Mouse (Mus musculus): Measurements from ENCODE around the gene Cxcl17.
A peak's percentile ranks its signal among the peaks of the same experiment; 100 is the strongest.
"Not testable (repeated sequence)": the region's sequence is repeated elsewhere in the genome, so short reads cannot be mapped to it uniquely, and the experiment has no call there.

The Cxcl17 gene

DNA sequence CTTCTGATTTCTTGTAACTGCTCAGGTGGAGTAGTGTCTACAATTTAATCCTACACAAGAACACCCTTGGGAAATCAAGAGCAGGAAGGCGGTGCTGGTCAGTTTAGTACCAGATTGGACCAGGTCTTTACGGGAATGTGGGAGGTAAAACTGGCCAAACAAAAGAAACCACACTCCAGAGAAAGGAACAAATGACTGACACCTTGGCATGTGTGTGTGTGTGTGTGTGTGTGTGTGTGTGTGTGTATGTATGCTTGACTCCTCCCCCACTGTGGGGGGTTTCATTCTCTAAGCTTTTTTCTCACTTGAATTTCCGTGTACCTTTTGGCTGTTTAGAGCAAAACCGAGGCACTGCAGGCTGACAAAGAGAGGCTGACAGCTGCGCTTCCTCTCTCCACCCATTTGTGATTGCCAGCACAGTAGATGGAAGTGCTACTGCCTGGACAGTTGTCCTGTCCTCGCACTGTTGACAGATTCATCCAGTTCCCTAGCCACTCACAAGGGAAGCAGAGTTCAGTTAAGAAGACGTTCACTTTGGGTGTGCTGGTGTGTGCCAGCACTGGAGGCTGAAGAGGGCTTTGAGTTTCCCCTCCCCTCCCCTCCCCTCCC, at the start of gene Cxcl17:
Cxcl17 (minus strand) TSS at position 54 of the 609 bp plus-strand sequence.
- DNase-seq (ENCODE audit: low read depth, low spot score), result peak; percentile 79

DNA sequence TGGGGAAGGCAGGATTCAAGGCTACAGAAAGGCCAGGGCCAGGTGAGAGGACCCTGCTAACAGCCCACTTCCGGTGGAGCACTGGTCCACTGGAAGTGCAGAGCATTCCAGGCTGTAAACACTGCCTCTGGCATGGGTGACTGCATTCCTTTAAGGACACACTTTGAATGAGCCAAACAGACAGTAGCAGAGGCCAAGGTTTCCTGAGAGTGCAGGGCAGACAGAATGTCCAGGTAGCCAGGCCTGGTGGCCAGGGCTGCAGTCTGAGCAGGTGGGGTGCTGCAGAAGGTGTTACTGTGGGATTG, 49.3 kb upstream of the Cxcl17 start:
- not testable (repeated sequence) for DNase-seq (ENCODE audit: low read depth, low spot score)

DNA sequence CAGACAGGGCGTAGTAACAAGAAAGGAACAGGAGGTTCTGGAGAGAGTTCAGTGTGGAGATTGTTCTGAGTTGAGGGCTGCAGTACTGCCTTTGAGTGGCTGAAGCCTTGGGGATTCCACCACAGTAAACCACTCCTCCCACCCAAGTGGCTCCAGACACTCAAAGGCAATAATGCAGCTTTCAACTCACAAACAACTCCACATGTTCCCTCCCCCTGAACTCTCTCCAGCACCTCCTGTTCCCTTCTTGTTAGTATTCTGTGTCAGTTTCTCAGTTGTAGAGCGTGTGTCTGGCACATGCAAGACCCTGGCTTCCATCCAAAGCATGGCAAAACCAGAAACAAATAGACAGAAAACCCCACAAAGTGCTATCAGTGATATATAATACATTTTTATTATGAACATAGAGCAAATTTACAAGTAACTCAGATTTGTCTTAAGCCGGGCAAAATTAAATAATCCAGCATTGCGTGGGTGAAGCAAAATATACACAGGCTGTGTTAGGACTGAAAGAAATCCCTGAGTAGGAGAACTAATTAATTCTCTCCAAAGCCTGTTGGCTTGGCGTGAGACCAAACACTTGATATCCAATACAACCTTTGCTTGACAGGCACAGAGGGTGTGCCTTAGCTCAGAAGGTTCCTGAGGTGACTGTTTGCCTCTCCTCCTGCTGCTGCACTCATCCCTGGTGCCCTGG, 48.8 kb upstream of the Cxcl17 start:
- DNase-seq (ENCODE audit: low read depth, low spot score), result not testable (repeated sequence)

DNA sequence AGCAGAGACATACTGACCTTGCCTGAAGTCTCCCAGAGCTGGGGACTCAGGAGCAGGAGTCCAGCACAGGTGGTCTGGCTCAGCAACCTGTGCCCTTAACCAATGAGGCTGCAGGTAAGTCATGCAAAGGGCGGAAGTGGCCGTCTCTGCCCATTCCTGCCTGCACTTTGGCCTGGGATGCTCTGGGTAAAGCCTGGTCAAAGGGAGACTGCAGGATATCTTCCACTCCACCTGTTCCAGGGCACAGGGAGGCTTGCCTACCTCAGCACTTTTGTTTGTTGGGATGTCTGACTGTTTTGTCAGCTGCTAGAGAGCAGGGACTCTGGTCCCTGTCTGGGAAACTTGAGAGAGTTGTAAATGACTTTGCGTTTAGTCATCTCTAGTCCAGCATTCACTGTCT, 39.4 kb upstream of the Cxcl17 start:
- DNase-seq (ENCODE audit: low read depth, low spot score), result no peak

DNA sequence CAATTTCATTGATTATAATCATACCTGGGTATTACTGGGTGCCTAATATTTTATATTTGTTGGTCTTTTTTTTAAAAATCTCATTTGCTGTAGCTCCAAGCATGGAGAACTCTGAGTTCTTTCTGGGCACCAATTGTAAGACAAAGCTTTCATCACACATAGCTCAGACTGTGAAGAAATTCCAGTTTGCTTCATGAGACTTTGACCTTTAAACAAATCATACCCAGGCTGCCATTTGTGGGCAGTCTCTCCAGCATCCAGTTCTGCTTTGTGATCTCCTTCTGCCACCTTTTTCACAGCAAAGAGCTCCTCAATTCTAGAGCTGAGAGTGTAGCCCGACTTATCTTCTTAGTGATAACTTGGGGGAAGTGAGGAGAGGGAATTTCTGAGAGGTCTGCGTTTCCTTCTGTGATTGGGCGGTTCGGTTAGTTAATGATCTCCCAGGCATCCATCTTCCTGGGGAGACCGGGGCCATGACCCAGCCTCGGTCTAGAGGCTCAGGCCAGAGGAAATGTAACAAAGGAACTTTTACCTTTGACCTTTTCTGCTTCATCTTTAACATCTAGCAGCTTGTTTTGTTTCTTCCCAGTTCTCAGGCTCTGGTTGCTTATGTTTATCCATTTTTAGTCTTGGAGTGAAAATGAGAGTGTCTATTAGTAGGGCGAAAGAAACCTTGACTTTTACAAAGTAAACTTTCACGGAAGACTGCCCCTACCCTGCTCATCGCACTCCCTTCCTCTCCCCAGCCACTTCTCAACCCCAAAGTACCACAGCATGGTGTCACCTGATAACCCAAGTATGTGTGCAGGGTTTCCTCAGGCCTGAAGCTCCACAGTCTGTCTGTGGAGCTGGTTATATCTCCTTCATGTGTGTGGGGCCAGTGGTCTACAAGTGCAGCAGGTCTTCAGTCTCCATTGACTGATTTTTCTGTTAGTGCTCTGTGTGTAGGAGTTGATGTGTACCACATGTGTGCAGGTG, 37.5 kb upstream of the Cxcl17 start:
- no peak for DNase-seq (ENCODE audit: low read depth, low spot score)

DNA sequence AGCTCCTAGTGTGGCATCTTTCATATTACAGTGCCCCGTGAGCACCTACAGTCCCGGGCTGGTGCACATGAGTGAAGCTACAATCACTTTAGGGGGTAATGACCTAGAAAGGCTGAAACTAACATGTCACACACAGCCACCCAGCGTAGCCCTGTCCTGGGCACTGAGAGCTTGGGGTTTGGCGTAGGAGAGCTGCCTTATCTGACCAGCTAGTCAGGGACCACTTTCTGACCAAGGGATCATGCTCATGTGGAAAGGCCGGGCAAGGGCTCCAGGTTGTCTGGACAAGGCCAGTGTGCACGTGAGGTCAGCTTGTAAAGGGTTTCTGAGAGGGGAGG, 28.1 kb upstream of the Cxcl17 start:
- DNase-seq (ENCODE audit: low read depth, low spot score), result no peak

DNA sequence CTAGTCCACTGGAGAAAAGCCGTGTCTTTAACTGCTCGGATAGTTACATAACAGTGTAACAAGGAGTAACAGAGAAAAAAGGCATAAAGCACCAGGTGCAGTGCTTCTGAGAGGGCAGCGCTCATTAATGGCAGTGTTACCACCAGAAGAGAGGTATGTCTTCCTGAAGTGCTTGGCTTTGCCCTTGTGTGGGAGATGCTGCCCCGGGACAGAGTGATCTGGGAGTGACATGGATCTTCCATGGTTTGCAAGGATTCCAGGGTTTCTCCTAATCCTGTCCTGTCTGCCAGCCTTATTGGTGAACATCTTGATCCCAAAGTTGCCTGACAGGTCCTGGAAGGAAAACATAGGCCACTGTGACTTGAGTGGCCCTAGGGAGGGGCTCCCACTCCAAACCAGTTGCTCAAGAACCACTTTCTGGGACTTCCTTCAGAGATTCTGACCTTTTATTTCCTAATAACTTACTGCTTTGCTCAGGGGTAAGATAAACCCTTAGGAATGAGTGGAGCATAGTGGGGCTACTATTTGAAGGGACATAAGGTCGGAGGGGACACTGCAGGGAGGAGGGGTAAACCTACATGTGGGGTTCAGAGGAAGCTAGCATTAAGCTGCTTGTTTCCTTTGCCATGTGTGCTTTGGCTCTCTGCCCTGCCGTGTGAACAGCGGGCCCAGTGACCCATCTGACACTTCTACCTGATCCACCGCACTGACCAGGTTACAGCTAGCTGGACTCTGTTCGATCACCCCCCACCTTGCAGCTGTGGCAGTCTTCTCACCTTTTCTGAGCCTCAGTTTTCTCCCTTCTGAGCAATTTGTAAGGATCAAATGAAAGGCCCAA, 27.5 kb upstream of the Cxcl17 start:
- DNase-seq (ENCODE audit: low read depth, low spot score), result no peak

DNA sequence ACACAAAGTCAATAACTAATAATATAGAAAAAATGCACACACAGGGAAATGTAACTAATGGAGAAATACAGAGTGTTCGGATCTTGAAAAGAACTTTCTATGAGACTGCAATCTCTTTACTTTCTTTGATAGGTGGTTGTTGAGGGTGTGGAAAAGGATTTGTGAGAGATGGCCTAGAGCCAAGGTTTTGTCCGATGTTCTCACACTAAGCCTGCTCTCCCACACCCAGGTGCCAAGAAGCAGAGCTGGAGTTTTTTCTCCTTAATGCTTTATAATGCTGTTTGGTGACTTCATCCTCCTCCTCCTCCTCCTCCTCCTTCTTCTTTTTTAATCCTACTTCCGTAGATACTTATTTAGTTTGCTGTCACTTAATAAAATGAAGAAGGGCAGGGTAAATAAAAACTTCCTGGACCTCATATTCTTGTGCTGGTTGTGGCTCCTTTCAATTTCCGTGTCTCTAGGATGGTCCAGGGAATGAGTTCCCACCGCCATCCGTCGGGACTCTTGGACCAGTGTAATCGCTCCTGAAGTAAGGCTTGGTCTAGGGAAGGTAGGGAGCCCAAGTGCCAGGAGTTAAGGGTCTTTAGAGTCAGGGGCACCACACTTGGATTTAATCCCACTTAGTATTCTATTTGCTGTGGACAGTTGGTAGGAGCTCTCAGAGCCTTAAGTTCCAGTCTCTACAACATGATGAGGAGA, 26.6 kb upstream of the Cxcl17 start:
- no peak for DNase-seq (ENCODE audit: low read depth, low spot score)

DNA sequence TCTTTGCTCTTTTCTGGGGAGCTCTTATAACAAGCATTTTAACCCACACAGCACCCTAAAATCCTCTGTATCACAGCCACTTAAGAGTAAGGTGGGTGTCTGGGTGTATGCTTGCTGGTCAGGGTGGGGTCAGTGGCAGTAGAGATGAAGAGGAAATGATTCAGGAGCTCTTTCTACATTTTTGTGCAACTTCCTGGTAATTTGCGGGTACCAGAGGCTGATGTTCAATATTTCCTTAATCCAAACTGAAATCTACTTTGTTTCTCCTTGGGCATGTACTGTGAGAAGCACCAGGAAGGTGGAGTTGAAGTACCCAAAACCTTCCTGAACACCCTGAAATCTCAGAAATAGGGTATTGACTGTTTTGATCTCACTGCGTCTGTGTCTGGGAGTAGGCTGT, 24.0 kb upstream of the Cxcl17 start:
- no peak for DNase-seq (ENCODE audit: low read depth, low spot score)

DNA sequence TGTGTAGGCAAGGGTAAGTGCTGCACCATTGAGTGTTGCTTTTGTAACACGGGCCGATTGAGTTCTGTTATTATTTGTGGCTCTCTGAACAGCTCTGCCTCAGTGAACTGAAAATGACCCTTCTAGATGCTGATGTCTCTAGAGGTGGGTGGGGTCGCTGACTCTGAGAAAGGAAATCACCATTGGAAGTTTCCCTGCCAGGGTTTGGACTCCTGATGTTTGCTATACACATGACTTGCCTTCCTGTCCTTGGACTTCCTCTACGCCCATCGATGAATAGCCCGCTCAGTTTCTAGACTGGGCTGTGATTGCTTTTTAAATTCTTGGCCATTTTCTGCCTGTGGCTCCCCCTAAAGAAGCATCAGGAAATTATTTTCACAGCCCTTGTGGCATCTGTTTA, 23.5 kb upstream of the Cxcl17 start:
- peak; percentile 69 for DNase-seq (ENCODE audit: low read depth, low spot score)

DNA sequence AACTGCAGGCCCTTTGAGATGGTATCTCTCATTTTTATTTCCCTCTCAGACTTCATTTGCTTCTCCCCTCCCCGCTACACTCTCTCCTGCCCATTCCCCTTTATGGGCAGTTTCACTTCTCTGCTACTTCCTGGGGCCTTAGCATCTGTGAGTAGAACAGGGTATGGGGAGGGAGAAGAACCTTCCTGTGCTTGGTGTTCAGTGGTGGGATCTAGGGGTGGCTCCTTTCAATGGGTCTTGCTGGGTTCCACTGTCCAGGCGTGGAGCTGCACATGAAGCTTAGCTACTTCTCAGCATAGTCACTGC, 22.8 kb upstream of the Cxcl17 start:
- DNase-seq (ENCODE audit: low read depth, low spot score), result no peak

DNA sequence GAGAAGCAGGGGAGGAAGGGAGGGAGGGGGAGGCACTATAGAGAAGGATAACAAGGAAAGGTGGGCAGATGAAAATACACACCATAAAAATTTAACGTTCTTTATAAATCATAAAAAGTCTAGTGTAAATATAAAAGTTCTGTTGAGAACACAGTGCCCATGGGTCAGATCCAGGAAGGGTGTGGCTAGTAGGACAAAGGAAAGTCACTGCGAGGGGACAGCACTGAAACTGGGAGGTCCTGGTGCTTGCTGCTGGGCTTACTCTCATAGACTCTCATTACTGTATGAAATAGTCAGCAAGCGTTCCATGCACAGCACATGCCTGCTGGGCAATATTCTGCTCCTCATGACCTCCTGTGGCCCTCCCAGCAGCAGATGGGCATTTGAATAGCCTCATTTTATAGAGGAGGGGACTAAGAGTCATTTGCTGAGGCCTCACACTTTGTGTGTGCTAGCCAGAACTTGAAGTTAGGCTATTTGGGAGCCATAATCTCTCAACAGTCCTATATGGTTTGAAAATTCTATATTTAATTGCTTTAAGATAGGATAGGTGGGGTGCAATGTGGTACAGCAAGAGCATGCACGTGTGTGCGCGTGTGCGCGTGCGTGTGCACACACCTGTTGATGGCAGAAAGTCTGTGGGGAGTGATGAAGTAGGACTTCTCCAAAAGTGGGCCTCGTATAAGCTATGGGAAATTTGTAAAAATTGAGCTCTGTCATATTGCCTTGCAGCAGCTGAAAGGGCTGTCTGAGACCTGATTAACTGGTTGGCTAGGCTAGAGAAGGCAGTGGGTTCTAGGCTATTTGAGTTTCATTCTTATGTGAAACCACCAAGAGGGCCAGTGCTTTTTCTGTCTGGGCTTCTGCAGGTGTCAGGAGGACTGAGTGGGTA, 22.2 kb upstream of the Cxcl17 start:
- no peak for DNase-seq (ENCODE audit: low read depth, low spot score)

DNA sequence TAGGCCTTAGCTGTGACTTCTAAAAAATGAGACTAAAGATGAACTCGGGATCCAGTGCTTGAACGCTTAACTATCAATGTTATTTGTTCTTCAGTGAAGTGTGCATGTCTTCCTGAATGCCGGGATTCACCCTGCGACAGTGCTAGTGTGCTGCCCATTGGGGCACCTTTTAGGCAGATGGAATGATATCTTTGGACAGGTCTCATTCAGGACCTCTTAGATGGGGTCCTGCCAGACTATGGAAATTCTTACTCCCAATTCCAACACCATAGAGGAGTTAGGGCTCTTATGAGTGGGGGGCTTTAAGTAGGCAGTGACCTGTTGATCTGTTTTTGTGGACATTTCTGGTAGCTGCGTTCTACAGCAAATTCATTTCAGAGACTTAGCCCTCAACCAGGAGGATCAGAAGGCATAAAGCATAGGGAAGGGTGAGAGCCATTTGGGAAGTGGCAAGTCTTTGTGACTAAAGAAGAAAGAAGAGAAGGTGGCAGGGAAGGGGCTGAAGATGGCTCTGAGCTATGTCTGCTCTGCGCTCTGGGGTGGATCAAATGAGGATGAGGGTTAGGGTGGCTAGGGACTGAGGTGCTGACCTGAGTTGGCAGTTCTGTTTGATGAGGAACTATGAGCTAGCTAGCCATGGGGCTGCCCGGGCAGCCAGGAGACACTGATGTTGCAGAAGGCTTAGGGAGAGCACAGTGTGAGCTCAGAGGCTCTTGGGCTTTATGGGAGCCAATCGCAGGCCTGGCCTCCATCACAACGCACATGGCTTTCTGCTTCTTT, 21.3 kb upstream of the Cxcl17 start:
- no peak for DNase-seq (ENCODE audit: low read depth, low spot score)

DNA sequence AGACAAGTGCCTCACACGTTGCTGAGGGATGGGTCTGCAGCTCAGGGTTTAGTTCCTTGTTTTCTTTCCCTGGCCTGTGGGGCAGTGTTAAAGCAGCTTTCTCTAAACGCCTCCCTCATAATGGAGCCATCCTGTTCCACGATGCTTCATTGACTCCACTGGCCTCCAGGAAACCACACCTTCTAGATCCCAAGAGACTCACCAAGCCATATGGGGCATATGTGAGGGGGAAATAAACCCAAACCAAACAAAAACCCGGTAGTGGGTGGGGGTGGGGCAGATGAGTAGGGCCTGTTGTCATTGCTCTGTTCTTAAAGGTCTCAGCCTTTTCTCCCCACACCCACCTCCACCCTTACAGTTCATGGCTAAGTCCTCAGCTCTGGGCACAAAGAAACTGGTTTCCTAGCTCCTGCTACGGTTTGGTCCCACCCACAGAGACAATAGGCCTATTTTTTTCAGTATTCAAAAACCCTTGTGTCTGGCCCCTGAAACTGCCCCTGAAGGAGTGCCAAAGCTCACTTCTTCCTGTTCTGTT, 20.4 kb upstream of the Cxcl17 start:
- DNase-seq (ENCODE audit: low read depth, low spot score), result peak; percentile 98

DNA sequence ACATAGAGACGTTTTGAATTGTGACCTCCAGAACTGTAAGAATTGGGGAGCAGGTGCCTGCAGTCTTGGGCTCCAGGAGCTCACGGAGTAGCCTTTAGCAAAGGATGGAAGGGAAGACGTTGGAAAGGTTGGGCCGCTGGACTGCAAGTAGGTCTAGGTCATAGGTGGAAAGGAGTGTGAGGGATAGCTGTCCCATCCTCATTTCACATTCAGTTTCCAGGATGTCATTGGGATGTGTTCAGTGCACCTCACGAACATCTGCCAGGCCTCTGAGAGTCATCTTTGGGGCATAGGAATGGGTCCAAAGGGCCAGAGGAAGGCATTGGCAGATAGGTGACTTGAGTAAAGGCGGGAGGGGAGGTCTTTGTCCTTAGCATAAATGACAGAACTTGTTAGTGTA, 19.7 kb upstream of the Cxcl17 start:
- DNase-seq (ENCODE audit: low read depth, low spot score), result no peak

DNA sequence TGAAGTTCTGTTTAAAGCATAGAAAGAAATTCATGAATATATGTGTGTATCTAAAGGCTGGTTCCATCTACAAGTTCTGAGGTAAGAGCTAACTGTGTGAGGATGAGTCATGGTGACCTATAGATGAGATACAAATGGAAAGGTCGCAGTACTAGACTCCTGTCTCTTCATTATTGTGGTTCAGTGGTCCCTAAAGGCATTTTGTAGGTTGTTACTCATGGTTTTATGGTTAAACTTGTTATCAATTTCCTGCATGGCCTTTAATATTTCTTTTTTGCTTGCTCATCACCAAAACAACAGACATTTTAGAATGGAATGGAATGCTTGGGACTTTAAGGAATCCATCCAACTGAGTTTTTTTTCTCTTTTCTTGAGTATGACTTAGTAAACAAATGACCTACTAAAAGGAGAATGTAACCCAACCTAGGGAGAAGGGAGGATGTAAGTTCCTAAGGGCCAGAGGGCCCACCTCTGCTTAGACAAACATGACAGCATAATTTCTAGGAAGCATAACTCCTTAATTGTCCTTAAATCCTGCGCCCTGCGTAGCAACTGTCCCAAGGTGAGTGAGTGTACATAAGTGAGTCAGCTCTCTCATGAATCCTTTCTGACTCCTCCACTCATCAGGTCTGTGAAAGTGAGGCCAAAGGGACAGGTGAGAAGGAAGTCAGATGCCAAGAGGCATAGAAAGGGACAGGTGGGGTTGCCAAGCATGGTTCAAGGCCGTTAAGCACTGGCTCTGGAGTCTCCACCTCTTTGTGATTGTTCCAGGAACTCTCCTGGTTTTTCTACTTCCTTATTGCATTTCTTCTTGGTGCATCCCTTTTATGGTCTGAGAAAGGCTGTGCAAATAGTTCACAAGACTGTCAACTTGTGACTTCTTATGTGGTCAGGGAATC, 17.4 kb upstream of the Cxcl17 start:
- DNase-seq (ENCODE audit: low read depth, low spot score), result no peak

DNA sequence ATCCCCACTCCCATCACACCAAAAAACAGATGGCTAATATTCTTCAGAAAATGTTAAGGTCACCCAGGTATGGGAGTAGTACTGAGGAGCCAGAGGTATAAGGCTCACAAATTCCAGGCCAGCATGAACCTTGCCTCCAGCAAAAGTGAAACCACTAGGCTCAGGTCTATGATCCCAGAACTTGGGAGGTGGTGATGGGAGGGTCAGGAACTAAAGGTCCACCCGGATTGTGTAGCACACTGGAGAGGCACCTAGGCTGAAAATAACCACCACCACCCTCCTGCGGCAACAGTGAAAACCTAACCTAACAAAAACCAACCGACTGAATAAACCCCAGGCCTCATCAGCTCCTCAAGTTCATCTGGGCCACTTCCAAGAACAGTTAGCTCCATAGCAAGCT, 15.6 kb upstream of the Cxcl17 start:
- no peak for DNase-seq (ENCODE audit: low read depth, low spot score)

DNA sequence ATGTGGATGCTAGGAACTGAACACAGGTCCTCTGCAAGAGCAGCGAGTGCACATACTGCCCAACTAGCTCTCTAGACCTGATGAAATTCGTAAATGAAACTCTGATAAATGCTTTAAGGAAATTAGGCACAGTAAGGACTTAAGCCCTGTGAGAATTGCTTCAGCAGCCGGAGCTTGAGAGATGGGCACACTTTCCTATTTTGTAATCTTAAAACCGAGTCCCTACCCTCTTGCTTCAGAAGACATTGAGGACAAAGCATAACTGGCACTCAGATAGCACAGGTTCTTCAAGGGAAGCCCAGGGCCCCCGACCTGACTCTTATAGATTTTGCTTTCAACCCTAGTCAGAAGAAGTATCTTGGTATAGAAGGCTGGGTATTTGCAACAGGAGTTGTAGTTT, 14.5 kb upstream of the Cxcl17 start:
- DNase-seq (ENCODE audit: low read depth, low spot score), result no peak
